ENCODE assay signal across 13 mouse cellular contexts in genomic region chr3:129217862-129218370, GRCm38 (mm10). TPM values are rescaled to one million over a fixed set of nuclear protein-coding genes. Genes with fewer than 3 reads are reported as not detected.
A peak's percentile ranks its signal among the peaks of the same experiment; 100 is the strongest.
DNase-seq lines count a peak whose midpoint lies in the region; ATAC-seq lines count a peak whose summit lies in the region.
"Had no signal": no experiment of that assay in that cellular context is flagged by ENCODE, and none has a peak within 500 bp of the region (broad histone marks: within the 10 kb centered on the region; RNA-seq: fewer than 3 reads in every experiment).

No protein-coding gene starts in this region.

- ATAC-seq in hindbrain, embryonic 11.5 days (ENCODE audit: low FRiP score), result no peak
- no peak for ATAC-seq in intestine, embryonic 16.5 days

- intact Hi-C loops in left cerebral cortex, postnatal 4 days (cut with DNase I), result no loop called here

- DNase-seq in hindbrain, embryonic 11.5 days (ENCODE audit: low spot score), result peak; percentile 67
- no peak for DNase-seq in hindbrain, embryonic 10.5 days (ENCODE audit: low spot score)
- peak; percentile 48 for DNase-seq in embryo, embryonic 11 days
- DNase-seq in retina, postnatal 1 day, result peak; percentile 36
- DNase-seq in left cerebral cortex, postnatal 4 days, result no peak
- DNase-seq in layer of hippocampus, adult 9-11 months, result no peak
- DNase-seq: cerebellum, postnatal 25 days; kidney, adult 11 months; right cerebral cortex, postnatal 14 days; thymus, postnatal 4 days had no signal

- H3K4me1 ChIP-seq in hindbrain, embryonic 11.5 days (replicated peaks; ENCODE audit: control insufficient read depth, insufficient read depth, low read length), result peaks cover 9% of the 10 kb centered on the region
- H3K4me1 ChIP-seq in hindbrain, embryonic 10.5 days (replicated peaks), result peaks cover 50% of the 10 kb centered on the region
- H3K4me1 ChIP-seq in intestine, embryonic 16.5 days (ENCODE audit: control insufficient read depth, insufficient read depth, low read length), result no peaks in the 10 kb centered on the region

- H3K27me3 ChIP-seq in hindbrain, embryonic 11.5 days (ENCODE audit: control insufficient read depth, insufficient read depth, low read length), result peaks cover 85% of the 10 kb centered on the region
- peaks cover 100% of the 10 kb centered on the region for H3K27me3 ChIP-seq in hindbrain, embryonic 10.5 days (ENCODE audit: insufficient read depth, poor library complexity, severe bottlenecking)
- H3K27me3 ChIP-seq in intestine, embryonic 16.5 days (replicated peaks; ENCODE audit: control insufficient read depth, insufficient read depth, low read length), result peaks cover 14% of the 10 kb centered on the region; the same call in 1 of the 2 replicates

- no peak overlapping the region for H3K4me2 ChIP-seq in hindbrain, embryonic 11.5 days (replicated peaks; ENCODE audit: low read depth, low read length)
- peak overlapping the region; percentile 91 for H3K4me2 ChIP-seq in intestine, embryonic 16.5 days (ENCODE audit: low read depth, low read length)

- H3K9ac ChIP-seq in hindbrain, embryonic 11.5 days (ENCODE audit: low read depth, low read length), result no peak overlapping the region
- peak overlapping the region; percentile 68 for H3K9ac ChIP-seq in intestine, embryonic 16.5 days (ENCODE audit: low read depth, low read length)

- 1% methylated on average over 12 of the region's 12 CpGs for WGBS in hindbrain, embryonic 11.5 days
- WGBS in hindbrain, embryonic 10.5 days, result 2% methylated on average over 12 of the region's 12 CpGs
- WGBS in intestine, embryonic 16.5 days, result 26% methylated on average over 12 of the region's 12 CpGs

- no peak overlapping the region for H3K27ac ChIP-seq in hindbrain, embryonic 11.5 days (ENCODE audit: low read depth, low read length)
- H3K27ac ChIP-seq in hindbrain, embryonic 10.5 days, result no peak overlapping the region
- H3K27ac ChIP-seq in intestine, embryonic 16.5 days (ENCODE audit: low read length), result peak overlapping the region; percentile 73

- no peaks in the 10 kb centered on the region for H3K36me3 ChIP-seq in hindbrain, embryonic 11.5 days (ENCODE audit: control insufficient read depth, insufficient read depth, low read length)
- H3K36me3 ChIP-seq in hindbrain, embryonic 10.5 days, result no peaks in the 10 kb centered on the region
- H3K36me3 ChIP-seq in intestine, embryonic 16.5 days (ENCODE audit: control insufficient read depth, insufficient read depth, low read length), result no peaks in the 10 kb centered on the region

- no peak overlapping the region for H3K4me3 ChIP-seq in hindbrain, embryonic 11.5 days (ENCODE audit: low read depth, low read length)
- no peak overlapping the region; the same call in 1 of the 2 replicates for H3K4me3 ChIP-seq in hindbrain, embryonic 10.5 days
- H3K4me3 ChIP-seq in intestine, embryonic 16.5 days (ENCODE audit: low read length), result peak overlapping the region; percentile 69

- H3K9me3 ChIP-seq in hindbrain, embryonic 11.5 days (ENCODE audit: control insufficient read depth, low read length), result no peaks in the 10 kb centered on the region
- H3K9me3 ChIP-seq in hindbrain, embryonic 10.5 days, result no peaks in the 10 kb centered on the region
- H3K9me3 ChIP-seq in intestine, embryonic 16.5 days (ENCODE audit: control insufficient read depth, low read length), result no peaks in the 10 kb centered on the region

RNA-seq across cellular contexts. Expression of gene Pitx2, which starts 18.2 kb away (rescaled TPM):
- polyA plus RNA-seq in hindbrain, embryonic 11.5 days (2014; fragmentation: Nextera tagmentation; extraction: Ambion mirVana), result 2.9 and 4.9 TPM in 2 replicates
- 7.1 and 21.1 TPM in 2 replicates for polyA plus RNA-seq in hindbrain, embryonic 10.5 days (2016; fragmentation: Nextera tagmentation; extraction: Ambion mirVana)
- polyA plus RNA-seq in intestine, embryonic 16.5 days (2015; fragmentation: Nextera tagmentation; extraction: Ambion mirVana), result 28.1 and 29.0 TPM in 2 replicates
- total RNA-seq in left cerebral cortex, postnatal 4 days (2021), result not detected
- total RNA-seq: megakaryocyte-erythroid progenitor cell, adult 5-6 weeks; MEL had no signal

Comparison
In these comparisons a context has a peak if more than half of its experiments do, and no peak if none do; other contexts are left out.
1. DNase-seq: peak in hindbrain, embryonic 11.5 days (single experiment), embryo, embryonic 11 days (single experiment) and retina, postnatal 1 day (single experiment); none in hindbrain, embryonic 10.5 days (single experiment), left cerebral cortex, postnatal 4 days (single experiment) and layer of hippocampus, adult 9-11 months (single experiment).